Mouse (Mus musculus) frontal cortex, postnatal 10 days (tissue): ENCODE data around the gene Eepd1.
A peak's percentile ranks its signal among the peaks of the same experiment; 100 is the strongest.
"Not testable (repeated sequence)": the region's sequence is repeated elsewhere in the genome, so short reads cannot be mapped to it uniquely, and the experiment has no call there.

Experiments used
- DNase-seq, 2 experiments: peaks; one replicate each; pipeline ENCODE4 v3.0.0; 2022; ENCODE audit warnings: low spot score in 2 of 2, mixed read lengths in 1 of 2

Eepd1 gene

GRCm38 (mm10) chr9:25481344-25482095, at the start of gene Eepd1:
Gene Eepd1, plus strand, starts transcription at chr9:25481547.
- DNase-seq, result peak; percentile 85 to 93

- DNase-seq, result no peak
These were observed 42.5 kb upstream of the Eepd1 start for GRCm38 (mm10) chr9:25438836-25439235.

- DNase-seq, result not testable (repeated sequence)
These were observed 41.3 kb upstream of the Eepd1 start for GRCm38 (mm10) chr9:25440046-25440445.

- no peak for DNase-seq
These were observed 39.3 kb upstream of the Eepd1 start for GRCm38 (mm10) chr9:25442041-25442440.

GRCm38 (mm10) chr9:25443029-25443428, 38.3 kb upstream of the Eepd1 start:
- DNase-seq, result no peak

- DNase-seq, result no peak
These were observed 37.8 kb upstream of the Eepd1 start for GRCm38 (mm10) chr9:25443546-25443945.

- DNase-seq, result no peak
These were observed 31.0 kb upstream of the Eepd1 start for GRCm38 (mm10) chr9:25450394-25450793.

- DNase-seq, result no peak
These were observed 26.3 kb upstream of the Eepd1 start for GRCm38 (mm10) chr9:25455027-25455426.

DNA sequence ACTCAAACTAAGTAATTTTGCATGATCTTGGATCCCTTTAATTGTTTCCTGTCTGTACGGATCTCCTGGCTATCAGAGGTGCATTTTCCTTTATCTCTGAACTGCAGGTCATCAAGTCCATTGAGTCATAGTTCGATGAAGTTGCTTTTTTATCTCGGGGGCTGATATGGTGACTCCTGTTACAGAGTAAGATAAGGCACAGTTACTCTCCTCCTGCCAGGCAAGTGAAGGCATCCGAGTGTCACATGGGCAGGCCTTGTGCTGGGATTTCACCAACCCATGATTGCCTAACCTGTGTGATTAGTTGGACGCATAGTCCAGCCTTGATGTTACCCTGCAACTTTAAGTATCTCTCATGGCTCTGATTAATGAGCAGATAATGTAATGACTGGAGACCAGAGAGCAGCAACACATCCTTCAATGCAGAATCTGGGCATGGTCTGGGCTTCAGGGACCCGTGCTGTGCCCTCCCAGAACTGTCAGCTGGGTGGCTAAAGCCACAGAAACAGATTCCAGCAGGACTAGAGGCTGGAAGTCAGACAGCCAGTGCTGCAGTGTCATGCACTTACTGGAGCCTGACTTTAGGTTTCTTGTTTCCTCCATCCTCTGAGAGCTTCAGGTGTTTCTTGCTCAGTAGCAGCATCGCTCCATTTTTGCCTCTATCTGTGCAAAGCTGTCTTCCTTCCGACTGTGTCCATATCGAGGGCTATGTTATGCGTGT, 20.4 kb upstream of the Eepd1 start:
- no peak for DNase-seq

- DNase-seq, result no peak
These were observed 17.0 kb upstream of the Eepd1 start for GRCm38 (mm10) chr9:25464305-25464704.

DNA sequence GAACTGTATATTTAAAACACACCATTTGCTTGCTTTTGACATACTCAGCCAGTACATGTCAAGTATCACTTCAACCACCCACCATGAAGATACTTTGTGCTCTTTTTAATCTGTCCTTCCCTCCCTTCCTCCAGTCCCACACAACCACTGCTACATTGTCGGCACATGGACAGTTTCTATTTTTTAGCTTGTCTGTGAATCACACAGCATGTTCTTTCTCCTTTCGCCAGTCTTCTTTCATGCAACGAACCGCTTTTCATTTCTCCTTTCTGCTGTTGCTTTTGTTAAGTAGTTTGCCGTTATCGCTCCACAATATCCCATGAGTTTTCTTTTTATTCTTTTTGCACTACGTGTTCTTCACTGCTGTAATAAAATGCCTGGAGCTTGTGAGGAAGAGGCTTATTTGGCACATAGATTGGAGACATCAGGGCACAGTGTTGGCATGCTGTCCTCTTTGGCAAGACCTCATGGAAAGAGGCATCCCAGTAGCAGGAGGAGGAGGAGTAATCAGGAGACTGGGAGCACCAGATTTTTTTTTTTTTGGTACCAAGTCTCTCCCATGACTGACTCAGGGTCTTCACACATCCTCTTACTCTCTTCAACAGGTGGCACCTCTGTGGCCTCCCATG, 1.8 kb upstream of the Eepd1 start:
- DNase-seq, result no peak

DNA sequence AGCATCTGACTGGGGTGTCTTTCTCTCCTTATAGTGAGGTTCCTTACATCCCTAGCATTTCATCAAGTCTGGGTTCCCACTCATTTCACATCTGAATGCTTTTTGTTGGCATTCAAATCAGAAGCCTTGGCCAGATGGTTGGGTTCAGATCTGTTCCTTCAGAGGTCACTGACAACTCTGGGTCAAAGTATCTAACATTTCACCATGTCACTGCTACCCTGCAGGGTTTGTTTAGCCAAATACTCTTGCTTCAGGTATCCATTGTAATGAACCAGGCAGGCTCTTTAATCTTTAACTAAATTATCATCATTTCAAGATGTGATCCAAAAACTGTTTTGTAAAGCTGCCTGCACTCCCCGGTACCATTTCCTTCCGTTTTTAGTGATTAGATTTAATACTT, 671 bp upstream of the Eepd1 start:
- no peak for DNase-seq

DNA sequence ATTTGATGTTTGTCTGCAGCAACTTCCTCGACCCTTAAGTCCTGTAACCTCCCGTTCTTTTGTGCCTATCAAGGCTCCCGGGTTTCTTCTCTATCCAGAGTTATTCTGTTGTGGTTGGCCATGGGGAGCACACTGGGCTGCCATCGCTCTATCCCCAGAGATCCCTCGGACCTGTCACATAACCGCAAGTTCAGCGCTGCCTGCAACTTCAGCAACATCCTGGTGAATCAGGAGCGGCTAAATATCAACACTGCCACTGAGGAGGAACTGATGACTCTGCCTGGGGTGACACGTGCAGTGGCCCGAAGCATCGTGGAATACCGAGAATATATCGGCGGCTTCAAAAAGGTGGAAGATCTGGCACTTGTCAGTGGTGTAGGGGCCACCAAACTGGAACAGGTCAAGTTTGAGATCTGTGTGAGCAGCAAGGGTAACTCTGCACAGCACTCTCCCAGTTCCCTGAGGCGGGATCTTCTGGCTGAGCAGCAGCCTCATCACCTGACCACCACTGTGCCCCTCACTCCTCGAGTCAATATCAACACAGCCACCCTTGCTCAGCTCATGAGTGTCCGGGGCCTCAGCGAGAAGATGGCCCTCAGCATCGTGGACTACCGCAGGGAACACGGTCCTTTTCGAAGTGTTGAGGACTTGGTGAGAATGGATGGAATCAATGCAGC, 1.1 kb downstream of the Eepd1 start:
- no peak for DNase-seq

GRCm38 (mm10) chr9:25482999-25483347, 1.6 kb downstream of the Eepd1 start:
- no peak for DNase-seq

DNA sequence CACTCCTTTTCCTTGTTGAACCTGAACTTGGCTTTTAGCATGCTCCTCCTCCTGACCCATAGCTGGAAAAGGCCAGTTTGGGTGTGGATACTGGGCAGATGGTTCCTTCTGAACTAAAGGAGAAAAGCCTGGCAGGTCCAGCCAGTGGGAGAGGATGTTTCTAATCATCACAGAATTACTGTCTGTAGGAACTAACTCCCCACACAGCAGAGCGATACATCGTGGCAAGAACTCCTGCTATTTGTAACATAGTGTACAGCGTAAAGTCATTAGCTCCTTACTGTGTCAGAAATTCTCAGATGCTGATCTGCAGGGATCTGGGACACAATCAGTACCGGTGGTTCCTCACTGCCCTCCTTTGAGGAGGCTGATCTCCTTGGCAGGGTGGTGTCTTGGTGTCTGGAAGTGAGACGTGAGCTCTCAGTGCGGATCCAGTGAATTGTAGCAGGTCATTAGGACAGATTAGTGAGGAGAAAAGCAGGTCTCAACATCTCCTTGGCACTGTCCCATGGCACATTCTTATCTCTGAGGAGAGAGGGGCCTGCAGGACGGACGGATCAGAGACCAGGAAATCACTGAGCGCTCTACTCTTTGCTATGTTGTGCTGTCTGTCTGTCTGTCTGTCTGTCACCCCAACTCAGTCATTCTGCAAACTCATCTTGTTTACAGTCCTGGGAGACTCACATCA, 2.7 kb downstream of the Eepd1 start:
- DNase-seq, result no peak

GRCm38 (mm10) chr9:25484619-25484986, 3.3 kb downstream of the Eepd1 start:
- DNase-seq, result no peak

- DNase-seq, result no peak
These were observed 3.7 kb downstream of the Eepd1 start for GRCm38 (mm10) chr9:25485006-25485405.

GRCm38 (mm10) chr9:25485406-25485805, 4.1 kb downstream of the Eepd1 start:
- DNase-seq, result no peak

DNA sequence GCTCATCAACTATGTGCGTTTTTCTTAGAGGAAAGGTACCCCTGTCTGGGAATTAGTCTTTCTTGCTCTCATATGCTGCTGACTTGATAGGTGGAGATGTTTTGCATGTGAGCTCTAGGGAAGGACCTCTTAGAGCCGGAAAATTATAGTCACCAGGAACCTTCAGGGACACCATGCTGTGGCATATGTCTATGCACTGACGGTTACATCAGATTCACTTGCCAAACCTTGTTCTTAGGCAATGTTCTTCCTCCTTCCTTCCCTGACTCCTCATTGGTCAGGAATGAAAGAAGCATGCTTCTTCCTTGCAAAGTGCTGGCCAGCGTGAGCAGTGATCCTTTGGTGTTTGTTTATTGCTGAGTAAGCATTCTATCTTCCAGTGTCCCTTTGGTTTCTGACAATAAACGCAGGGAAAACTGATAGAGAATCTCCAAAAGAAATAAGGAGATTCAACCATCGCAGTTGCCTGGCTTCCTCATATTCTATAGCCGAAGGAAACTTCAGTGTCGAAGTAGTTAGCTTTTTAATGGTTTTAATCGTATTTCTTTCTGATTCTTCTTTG, 5.0 kb downstream of the Eepd1 start:
- no peak for DNase-seq

- DNase-seq, result no peak
These were observed 6.2 kb downstream of the Eepd1 start for GRCm38 (mm10) chr9:25487446-25488110.

DNA sequence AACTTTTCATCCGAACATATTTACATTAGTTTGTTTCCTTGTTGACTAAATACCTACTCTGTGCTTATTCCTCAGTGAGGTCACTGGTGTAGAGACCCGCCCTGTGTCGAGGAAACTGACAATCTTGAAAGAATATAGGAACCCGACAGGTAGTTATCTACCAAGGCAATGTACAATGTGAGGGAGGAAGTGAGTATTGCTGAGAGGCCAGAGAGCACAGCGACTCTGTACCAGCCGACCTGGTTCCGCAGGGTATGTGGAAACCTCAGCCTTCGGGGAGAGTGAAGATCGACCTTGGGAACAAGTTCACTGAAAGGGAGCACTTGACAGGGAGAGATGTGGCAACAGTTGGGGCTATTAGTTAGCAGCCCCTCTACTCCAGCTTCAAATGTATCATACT, 7.2 kb downstream of the Eepd1 start:
- no peak for DNase-seq
